Mouse (Mus musculus) midbrain, postnatal 0 days (tissue): ENCODE measurements around the gene Lrrk2. TPM values are rescaled to one million over a fixed set of nuclear protein-coding genes. Genes with fewer than 3 reads are reported as not detected.

Experiments used
- ATAC-seq: fragments of 200-750 bp; cut with Nextera tagmentation; 2 replicates; pipeline ENCODE4 v1.8.0; 2017; ENCODE audit warnings: moderate number of reproducible peaks, mild to moderate bottlenecking, moderate TSS enrichment, moderate library complexity; ENCODE audit not compliant: low FRiP score
- DNase-seq: peaks from one replicate; pipeline ENCODE4 v3.0.0-alpha.2; 2015; ENCODE audit warnings: low spot score
- H3K27ac ChIP-seq: fragments of 300-500 bp; sonication (generic); 2 replicates; pipeline ENCODE4 v1.5.1; 2014; ENCODE audit warnings: low read depth, mild to moderate bottlenecking, low read length, mixed read lengths
- H3K27me3 ChIP-seq: fragments of 300-500 bp; sonication (generic); 2 replicates; pipeline ENCODE4 v1.6.1; 2014; ENCODE audit warnings: low read length, control low read depth, mixed read lengths; ENCODE audit not compliant: insufficient read depth
- H3K36me3 ChIP-seq: fragments of 300-500 bp; sonication (generic); 2 replicates; pipeline ENCODE4 v1.6.1; 2014; ENCODE audit warnings: low read length, control low read depth, mixed read lengths; ENCODE audit not compliant: insufficient read depth
- H3K4me1 ChIP-seq: fragments of 300-500 bp; sonication (generic); 2 replicates; pipeline ENCODE4 v1.6.1; 2014; ENCODE audit warnings: mild to moderate bottlenecking, control low read depth, antibody characterized with exemption, low read length, mixed read lengths; ENCODE audit not compliant: insufficient read depth
- H3K4me2 ChIP-seq: fragments of 300-500 bp; sonication (generic); 2 replicates; pipeline ENCODE4 v1.6.1; 2014; ENCODE audit warnings: low read depth, mild to moderate bottlenecking, low read length, mixed read lengths; ENCODE audit not compliant: poor library complexity, severe bottlenecking
- H3K4me3 ChIP-seq: fragments of 300-500 bp; sonication (generic); 2 replicates; pipeline ENCODE4 v1.5.1; 2014; ENCODE audit warnings: low read depth, mild to moderate bottlenecking, low read length, moderate library complexity
- H3K9ac ChIP-seq: fragments of 300-500 bp; sonication (generic); replicated peaks from 2 replicates; pipeline ENCODE4 v1.6.1; 2014; ENCODE audit warnings: mild to moderate bottlenecking, low read length, moderate library complexity, mixed read lengths; ENCODE audit not compliant: poor library complexity, severe bottlenecking
- H3K9me3 ChIP-seq: fragments of 300-500 bp; sonication (generic); 2 replicates; pipeline ENCODE4 v1.6.1; 2016; ENCODE audit warnings: low read length, control low read depth
- CTCF ChIP-seq: IDR thresholded peaks from 2 replicates; pipeline ENCODE4 v1.5.1; 2016; ENCODE audit warnings: antibody characterized with exemption, mild to moderate bottlenecking
- WGBS: fragments of 180-500 bp; shearing (Covaris S2); extraction: QIAGEN DNeasy Blood & Tissue Kit; methylation state at CpG from one replicate; pipeline ENCODE4 v1.1.7; 2014; 5-methylcytosine and 5-hydroxymethylcytosine counted together
- polyA plus RNA-seq: library from polyadenylated mRNA; unstranded; fragments of >200 nt; fragmentation: Nextera tagmentation; extraction: Ambion mirVana; gene quantifications from 2 replicates; pipeline ENCODE4 v1.2.1, GENCODE M21; 2015
- total RNA-seq: library from RNA; depleted of rRNA; stranded (reverse); fragments of >200 nt; gene quantifications from 2 replicates; pipeline ENCODE4 v1.2.3, GENCODE M21; 2014; rRNA removed

Lrrk2 gene
- total RNA-seq, result 2.9 and 4.2 TPM in 2 replicates
- 1.1 and 1.9 TPM in 2 replicates for polyA plus RNA-seq

- ATAC-seq, result peak; percentile 90
These were observed at the start of gene Lrrk2 for GRCm38 (mm10) chr15:91672645-91673568. TSS of gene Lrrk2 (plus strand) at chr15:91673175.

GRCm38 (mm10) chr15:91624475-91624874 lies 48.5 kb upstream of the Lrrk2 start:
- no peak overlapping the region for H3K27ac ChIP-seq
- H3K9me3 ChIP-seq, result no peaks in the 10 kb centered on the region
- no peak overlapping the region for H3K4me2 ChIP-seq
- H3K4me1 ChIP-seq, result no peaks in the 10 kb centered on the region
- no peak for ATAC-seq
- no peaks in the 10 kb centered on the region for H3K36me3 ChIP-seq
- no peak overlapping the region for H3K9ac ChIP-seq
- no peak for TF ChIP-seq CTCF
- WGBS, result 87% methylated on average over 2 of the region's 2 CpGs
- H3K27me3 ChIP-seq, result no peaks in the 10 kb centered on the region
- no peak for DNase-seq
- H3K4me3 ChIP-seq, result no peak overlapping the region

More at GRCm38 (mm10) chr15:91672645-91673568, at the start of gene Lrrk2:
- Histone ChIP-seq H3K27ac (peak within 1 kb of the TSS; percentile 33; the same call in 1 of the 2 replicates), H3K4me3 (peak within 1 kb of the TSS; percentile 44), H3K9me3 (no peaks in the 10 kb centered on the region), H3K36me3 (no peaks in the 10 kb centered on the region), H3K4me1 (no peaks in the 10 kb centered on the region), H3K9ac (peak within 1 kb of the TSS; percentile 54), H3K27me3 (no peaks in the 10 kb centered on the region), H3K4me2 (peak within 1 kb of the TSS; percentile 65)
- no peak; the same call in 1 of the 2 replicates for TF ChIP-seq CTCF
- DNase-seq, result peak; percentile 67
- WGBS, result 3% methylated on average over 39 of the region's 40 CpGs

GRCm38 (mm10) chr15:91629137-91629536 lies 43.8 kb upstream of the Lrrk2 start:
- Histone ChIP-seq H3K27me3 (no peaks in the 10 kb centered on the region), H3K9me3 (no peaks in the 10 kb centered on the region), H3K27ac (no peak overlapping the region), H3K36me3 (no peaks in the 10 kb centered on the region), H3K4me2 (no peak overlapping the region), H3K9ac (no peak overlapping the region), H3K4me3 (no peak overlapping the region), H3K4me1 (no peaks in the 10 kb centered on the region)
- ATAC-seq (no peak), DNase-seq (no peak)
- 83% methylated on average over 3 of the region's 3 CpGs for WGBS
- no peak for TF ChIP-seq CTCF

GRCm38 (mm10) chr15:91632473-91632872 lies 40.5 kb upstream of the Lrrk2 start:
- no peak overlapping the region for H3K4me2 ChIP-seq

GRCm38 (mm10) chr15:91633051-91633450 lies 39.9 kb upstream of the Lrrk2 start:
- no peak overlapping the region for H3K4me2 ChIP-seq
- DNase-seq (no peak), ATAC-seq (no peak)
- H3K4me3 ChIP-seq, result no peak overlapping the region
- no peak for TF ChIP-seq CTCF
- H3K27ac ChIP-seq, result no peak overlapping the region
- H3K36me3 ChIP-seq, result no peaks in the 10 kb centered on the region
- no peaks in the 10 kb centered on the region for H3K9me3 ChIP-seq
- 75% methylated on average over 9 of the region's 9 CpGs for WGBS
- no peaks in the 10 kb centered on the region for H3K4me1 ChIP-seq
- no peaks in the 10 kb centered on the region for H3K27me3 ChIP-seq
- no peak overlapping the region for H3K9ac ChIP-seq

More at GRCm38 (mm10) chr15:91632473-91632872, 40.5 kb upstream of the Lrrk2 start:
- Histone ChIP-seq H3K27ac (no peak overlapping the region), H3K4me3 (no peak overlapping the region), H3K4me1 (no peaks in the 10 kb centered on the region), H3K27me3 (no peaks in the 10 kb centered on the region), H3K9me3 (no peaks in the 10 kb centered on the region), H3K36me3 (no peaks in the 10 kb centered on the region), H3K9ac (no peak overlapping the region)
- no peak for TF ChIP-seq CTCF
- DNase-seq (no peak), ATAC-seq (no peak)
- 88% methylated on average over 4 of the region's 4 CpGs for WGBS

GRCm38 (mm10) chr15:91633806-91634205 lies 39.2 kb upstream of the Lrrk2 start:
- no peak for ATAC-seq
- WGBS, result 72% methylated on average over 6 of the region's 6 CpGs
- no peak for TF ChIP-seq CTCF

More at GRCm38 (mm10) chr15:91633806-91634205, 39.2 kb upstream of the Lrrk2 start:
- Histone ChIP-seq H3K4me2 (no peak overlapping the region), H3K9me3 (no peaks in the 10 kb centered on the region), H3K27me3 (no peaks in the 10 kb centered on the region), H3K4me1 (no peaks in the 10 kb centered on the region), H3K27ac (no peak overlapping the region), H3K4me3 (no peak overlapping the region), H3K9ac (no peak overlapping the region), H3K36me3 (no peaks in the 10 kb centered on the region)
- DNase-seq, result no peak
